Mouse (Mus musculus) regulatory T cell (primary cell): ENCODE measurements around the gene Ankrd13a.

Experiments
- in situ Hi-C: fragments of 300-600 bp; cut with MboI, MseI; formaldehyde crosslinking; loops from one replicate; pipeline ENCODE4 v1.15.1; 2025; ENCODE audit warnings: high pct_unique_total_duplicates

Gene Ankrd13a

DNA sequence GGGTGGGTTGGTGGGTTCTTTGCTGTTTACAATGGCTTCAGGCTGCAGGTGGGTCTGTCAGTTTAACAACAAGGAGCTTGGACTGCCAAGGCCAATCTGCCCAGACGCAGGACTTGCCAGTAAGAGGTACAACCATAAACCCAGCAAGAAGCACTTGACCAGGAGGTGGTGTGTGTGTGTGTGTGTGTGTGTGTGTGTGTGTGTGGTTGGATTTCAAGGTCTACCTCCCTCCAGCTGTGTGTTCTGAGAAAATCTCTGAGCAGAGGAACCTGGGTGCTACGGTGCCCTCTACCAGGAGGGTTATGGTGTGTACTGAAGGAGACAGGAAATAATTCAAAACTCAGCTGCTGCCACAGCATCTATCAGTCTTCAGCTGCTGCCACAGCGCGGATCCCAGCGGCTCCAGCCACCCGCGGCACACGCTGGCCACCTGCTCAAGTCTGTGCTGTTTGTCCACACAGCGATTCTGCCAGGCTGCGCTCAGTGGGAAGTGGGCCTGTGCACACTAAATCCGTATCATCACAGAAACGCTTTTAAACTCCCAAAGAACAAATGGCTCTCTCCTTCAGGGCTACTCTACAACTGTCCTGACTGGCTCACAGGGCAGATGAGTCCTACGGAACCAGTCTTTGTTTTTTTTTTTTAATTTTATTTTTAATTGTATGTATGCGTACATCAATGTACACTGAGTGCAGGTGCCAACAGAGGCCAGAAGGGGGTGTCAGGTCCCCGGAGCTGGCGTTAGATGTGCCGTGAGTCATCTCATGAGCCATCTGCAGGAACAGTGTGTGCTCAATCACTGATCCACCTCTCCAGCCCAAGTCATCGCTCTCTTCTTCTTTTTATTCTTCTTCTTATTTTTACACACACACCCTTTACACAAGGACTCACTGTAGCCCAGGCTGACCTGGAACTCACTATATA, 9.4 kb upstream of the Ankrd13a start:
- in situ Hi-C loops: no loop called here

- in situ Hi-C loops: no loop called here
Measured at GRCm38 (mm10) chr5:114766686-114767085, 7.8 kb upstream of the Ankrd13a start.

GRCm38 (mm10) chr5:114767185-114767584, 7.3 kb upstream of the Ankrd13a start:
- in situ Hi-C loops: no loop called here

GRCm38 (mm10) chr5:114769786-114770185, 4.7 kb upstream of the Ankrd13a start:
- in situ Hi-C loops: no loop called here

- in situ Hi-C loops: no loop called here
Measured at GRCm38 (mm10) chr5:114771796-114772195, 2.7 kb upstream of the Ankrd13a start.

GRCm38 (mm10) chr5:114772456-114773203, 1.8 kb upstream of the Ankrd13a start:
- in situ Hi-C loops: no loop called here

DNA sequence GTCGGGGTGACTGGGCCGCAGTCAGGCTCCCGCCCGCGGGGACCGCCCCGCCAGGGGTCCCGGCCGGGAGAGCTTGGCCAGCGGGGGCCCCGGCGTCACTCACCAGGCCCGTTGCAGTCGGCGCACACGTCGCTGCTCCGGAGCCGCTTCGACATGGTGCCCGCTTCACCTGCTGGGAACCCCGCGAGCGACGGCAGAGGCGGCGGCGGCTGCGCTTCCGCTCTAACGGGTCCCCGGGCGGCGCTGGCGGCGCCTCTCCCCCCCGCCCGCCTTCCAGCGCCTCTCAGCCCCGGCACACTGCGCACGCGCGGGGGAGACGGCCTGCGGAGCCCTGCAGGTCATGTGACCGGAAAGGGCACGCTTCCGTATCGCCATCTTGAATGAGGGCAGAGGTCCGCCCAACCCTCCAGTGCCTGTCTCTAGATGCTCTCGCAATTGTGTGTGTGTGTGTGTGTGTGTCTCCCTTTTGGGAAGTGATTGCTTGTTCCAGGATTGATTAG, 1.2 kb upstream of the Ankrd13a start:
- in situ Hi-C loops: no loop called here

DNA sequence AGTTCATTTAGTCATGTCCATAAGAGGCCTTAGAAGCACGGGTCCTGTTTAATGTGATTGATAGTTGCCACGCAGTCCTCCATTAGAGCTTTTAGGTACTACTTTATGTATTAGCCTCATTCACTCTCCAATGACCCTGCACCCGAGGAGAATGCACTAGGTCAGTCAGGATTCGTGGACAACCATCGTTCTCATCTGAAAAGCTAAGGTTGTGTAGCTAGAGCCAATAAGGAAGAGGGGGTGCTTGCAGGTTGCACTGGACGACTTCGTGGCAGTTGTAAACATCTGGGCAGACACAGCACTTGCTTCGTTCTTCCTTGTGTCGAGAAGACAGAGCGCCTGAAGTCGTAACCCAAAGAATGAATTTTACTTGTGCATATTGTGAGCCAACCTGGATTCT, 697 bp upstream of the Ankrd13a start:
- in situ Hi-C loops: no loop called here

DNA sequence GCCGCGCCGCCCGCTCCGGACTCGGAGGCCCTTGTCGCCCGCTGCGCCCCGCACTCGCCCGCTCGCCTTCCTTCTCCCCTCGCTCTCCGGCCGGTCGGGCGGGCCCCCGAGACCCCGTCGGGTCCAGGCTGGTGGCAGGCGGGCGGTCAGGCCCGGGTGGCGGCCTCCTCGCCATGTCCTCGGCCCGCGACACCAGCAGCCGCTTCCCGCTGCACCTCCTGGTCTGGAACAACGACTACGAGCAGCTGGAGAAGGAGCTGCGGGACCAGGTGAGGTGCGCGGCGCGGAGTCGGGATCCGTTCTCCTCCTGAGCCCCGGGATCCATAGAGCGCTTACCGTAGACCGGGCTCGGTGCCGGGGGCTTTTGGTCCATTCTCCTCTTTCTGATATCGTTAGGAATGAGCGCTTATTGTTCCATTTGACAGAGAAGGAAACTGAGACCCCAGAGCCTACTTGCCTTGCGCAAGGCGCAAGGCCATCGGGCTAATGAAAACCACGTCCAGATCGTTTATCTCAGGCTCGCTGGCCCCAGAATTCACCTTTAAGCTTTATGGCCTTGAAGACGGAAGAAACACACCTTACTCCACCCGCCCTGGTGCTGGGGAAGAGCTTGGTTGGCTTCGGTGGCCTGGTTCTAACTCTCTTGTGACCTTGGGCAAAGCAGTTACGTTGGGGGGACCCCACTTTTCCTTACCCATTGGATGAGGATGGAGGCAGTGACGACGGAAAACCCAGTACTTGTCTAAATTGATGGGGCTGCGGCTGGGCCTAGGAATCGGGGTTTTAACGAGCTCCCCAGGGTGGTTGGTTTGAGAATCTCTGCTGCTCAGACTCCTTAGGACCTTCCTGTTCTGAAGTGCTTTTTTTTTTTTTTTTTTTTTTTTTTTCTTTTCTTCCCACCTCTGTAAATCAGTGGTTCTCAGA, 841 bp downstream of the Ankrd13a start, which contains the start of gene Git2:
Gene Git2 (minus strand): TSS at position 462 of the 924 bp plus-strand sequence.
- in situ Hi-C loops: no loop called here

- in situ Hi-C loops: no loop called here
Measured at GRCm38 (mm10) chr5:114776174-114776573, 1.7 kb downstream of the Ankrd13a start.

DNA sequence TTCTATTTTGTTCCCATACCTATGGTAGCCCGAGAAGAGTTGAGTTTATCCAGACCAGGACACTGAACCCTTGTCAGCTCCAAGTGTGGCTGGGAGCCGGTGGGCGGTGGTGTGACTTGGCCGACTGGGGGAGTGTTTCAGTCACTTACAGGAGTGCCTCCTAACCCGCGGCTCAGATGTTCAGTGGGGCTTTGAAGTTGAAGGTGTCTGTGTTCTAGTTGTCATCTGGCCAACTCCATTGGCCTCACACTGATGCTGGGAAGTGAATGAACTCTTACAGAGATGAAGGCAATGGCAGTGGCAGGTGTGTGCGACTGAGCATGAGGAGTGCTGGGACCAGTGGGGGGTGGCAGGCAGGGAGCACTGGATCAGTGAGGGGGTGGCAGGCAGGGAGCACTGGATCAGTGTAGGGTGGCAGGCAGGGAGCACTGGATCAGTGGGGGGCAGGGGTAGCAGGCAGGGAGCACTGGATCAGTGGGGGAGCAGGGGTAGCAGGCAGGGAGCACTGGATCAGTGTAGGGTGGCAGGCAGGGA, 5.5 kb downstream of the Ankrd13a start:
- in situ Hi-C loops: no loop called here

GRCm38 (mm10) chr5:114780912-114781311, 6.4 kb downstream of the Ankrd13a start:
- in situ Hi-C loops: no loop called here

DNA sequence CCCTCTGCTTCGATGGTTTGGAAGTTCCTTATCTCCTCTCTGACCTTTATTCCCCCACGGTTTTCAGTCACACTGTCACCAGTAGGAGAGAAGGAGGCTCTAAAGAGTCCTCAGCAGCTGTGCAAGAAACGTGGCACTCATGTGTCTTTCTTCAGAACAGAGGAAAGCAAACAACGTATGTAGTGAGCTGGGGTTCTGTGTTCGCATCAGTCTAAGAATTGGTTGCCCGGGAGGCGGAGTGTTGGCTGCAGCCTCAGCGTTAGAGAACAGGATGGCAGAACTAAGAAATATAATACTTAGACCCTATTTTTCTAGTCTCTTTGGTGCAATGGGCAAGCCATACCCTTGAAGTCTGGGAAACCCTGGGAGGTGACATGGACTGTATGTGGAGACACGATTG, 8.5 kb downstream of the Ankrd13a start:
- in situ Hi-C loops: no loop called here

- in situ Hi-C loops: no loop called here
Measured at GRCm38 (mm10) chr5:114783405-114784163, 9.1 kb downstream of the Ankrd13a start.

- in situ Hi-C loops: no loop called here
Measured at GRCm38 (mm10) chr5:114784622-114785165, 10.2 kb downstream of the Ankrd13a start.

GRCm38 (mm10) chr5:114785196-114785595, 10.7 kb downstream of the Ankrd13a start:
- in situ Hi-C loops: no loop called here

DNA sequence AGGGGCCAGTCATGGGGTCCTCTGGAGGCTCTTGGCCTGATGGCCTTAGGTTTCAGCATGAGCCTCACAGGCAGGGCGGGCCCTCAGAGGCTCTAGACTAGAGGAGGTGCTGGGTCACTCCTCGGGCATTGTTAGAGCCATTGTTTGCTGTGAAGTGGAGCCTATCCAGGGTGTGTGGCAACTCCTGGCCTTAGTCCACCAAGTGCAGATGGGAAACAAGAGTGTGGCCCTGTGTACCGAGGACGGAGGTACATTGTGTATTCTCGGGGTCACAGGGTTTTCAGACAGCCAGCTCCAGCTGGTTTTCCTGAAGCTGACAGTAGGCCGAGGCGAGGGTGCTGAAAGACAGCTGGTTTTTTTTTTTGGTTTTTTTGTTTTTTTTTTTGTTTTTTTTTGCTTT, 18.8 kb downstream of the Ankrd13a start:
- in situ Hi-C loops: no loop called here

GRCm38 (mm10) chr5:114794609-114795008, 20.1 kb downstream of the Ankrd13a start:
- in situ Hi-C loops: no loop called here

GRCm38 (mm10) chr5:114795231-114795630, 20.8 kb downstream of the Ankrd13a start:
- in situ Hi-C loops: no loop called here

DNA sequence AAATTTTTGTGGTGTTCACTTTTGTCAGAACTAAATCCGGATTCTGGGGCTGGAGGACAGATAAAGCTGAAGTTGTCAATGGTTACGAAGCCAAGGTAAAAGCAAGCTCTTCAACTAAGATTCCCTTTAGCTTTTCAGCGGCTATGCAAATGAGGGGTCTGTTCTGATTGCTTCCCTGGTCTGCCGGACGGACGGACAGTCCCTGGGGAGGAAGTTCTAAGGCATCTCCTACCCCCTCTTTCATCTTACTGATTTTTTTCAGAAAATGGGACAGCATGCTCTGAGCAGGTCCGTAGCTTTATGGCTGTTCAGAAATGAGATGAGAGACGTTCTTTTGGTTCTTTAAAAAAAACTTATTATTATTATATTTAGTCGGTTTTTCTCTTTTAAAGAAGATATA, 21.2 kb downstream of the Ankrd13a start:
- in situ Hi-C loops: no loop called here
